Mouse (Mus musculus) frontal cortex, postnatal 10 days (tissue): ENCODE data around the gene AL731706.1.
A peak's percentile ranks its signal among the peaks of the same experiment; 100 is the strongest.
"Not testable (repeated sequence)": the region's sequence is repeated elsewhere in the genome, so short reads cannot be mapped to it uniquely, and the experiment has no call there.

Experiments
- DNase-seq, 2 experiments: peaks; one replicate each; pipeline ENCODE4 v3.0.0; 2022; ENCODE audit warnings: low spot score in 2 of 2, mixed read lengths in 1 of 2

AL731706.1 gene

GRCm38 (mm10) chr2:136891068-136891950 is at the start of gene AL731706.1, which contains the start of the genes Slx4ip and Mkks:
Gene AL731706.1, minus strand, starts transcription at chr2:136891389.
Gene Slx4ip, plus strand, starts transcription at chr2:136891218.
Gene Mkks, minus strand, starts transcription at chr2:136891389.
- DNase-seq: peak; percentile 99

GRCm38 (mm10) chr2:136938249-136938648 is 47.1 kb upstream of the AL731706.1 start:
- DNase-seq: no peak

GRCm38 (mm10) chr2:136936391-136937288 is 45.5 kb upstream of the AL731706.1 start:
- DNase-seq: no peak

GRCm38 (mm10) chr2:136921003-136921408 is 29.8 kb upstream of the AL731706.1 start:
- DNase-seq: peak; percentile 12 to 14

- no peak for DNase-seq
Observed at GRCm38 (mm10) chr2:136920257-136920993, 29.2 kb upstream of the AL731706.1 start.

- no peak for DNase-seq
Observed at GRCm38 (mm10) chr2:136919433-136919832, 28.2 kb upstream of the AL731706.1 start.

- no peak for DNase-seq
Observed at GRCm38 (mm10) chr2:136914334-136914902, 23.2 kb upstream of the AL731706.1 start.

- DNase-seq: no peak
Observed at GRCm38 (mm10) chr2:136913021-136913420, 21.8 kb upstream of the AL731706.1 start.

- DNase-seq: no peak
Observed at GRCm38 (mm10) chr2:136911958-136912411, 20.8 kb upstream of the AL731706.1 start.

- DNase-seq: no peak
Observed at GRCm38 (mm10) chr2:136909298-136909697, 18.1 kb upstream of the AL731706.1 start.

- no peak for DNase-seq
Observed at GRCm38 (mm10) chr2:136908596-136908995, 17.4 kb upstream of the AL731706.1 start.

- DNase-seq: no peak
Observed at GRCm38 (mm10) chr2:136896131-136896530, 4.9 kb upstream of the AL731706.1 start.

- DNase-seq: no peak
Observed at GRCm38 (mm10) chr2:136894494-136894893, 3.3 kb upstream of the AL731706.1 start.

GRCm38 (mm10) chr2:136891951-136892371 is 772 bp upstream of the AL731706.1 start:
- peak; percentile 94 to 96 for DNase-seq

- not testable (repeated sequence) for DNase-seq
Observed at GRCm38 (mm10) chr2:136890716-136891067, 497 bp downstream of the AL731706.1 start.

GRCm38 (mm10) chr2:136886846-136887245 is 4.3 kb downstream of the AL731706.1 start:
- peak in 1 of 2 experiments; percentile 25 for DNase-seq

GRCm38 (mm10) chr2:136885579-136885978 is 5.6 kb downstream of the AL731706.1 start, which contains the start of gene AL731706.2:
Gene AL731706.2, minus strand, starts transcription at chr2:136885679.
- DNase-seq: no peak

- DNase-seq: no peak
Observed at GRCm38 (mm10) chr2:136854543-136855388, 36.4 kb downstream of the AL731706.1 start.

- no peak for DNase-seq
Observed at GRCm38 (mm10) chr2:136850366-136850765, 40.8 kb downstream of the AL731706.1 start.

- DNase-seq: no peak
Observed at GRCm38 (mm10) chr2:136837994-136838393, 53.2 kb downstream of the AL731706.1 start.
